In genomic region chr14:20607396-20608126, GRCm38 (mm10) we compare ENCODE assay signal across 11 mouse cellular contexts. TPM values are rescaled to one million over a fixed set of nuclear protein-coding genes. Genes with fewer than 3 reads are reported as not detected.
DNase-seq lines count a peak whose midpoint lies in the region; ATAC-seq lines count a peak whose summit lies in the region.
"Had no signal": no experiment of that assay in that cellular context is flagged by ENCODE, and none has a peak within 500 bp of the region (broad histone marks: within the 10 kb centered on the region; RNA-seq: fewer than 3 reads in every experiment).

No protein-coding gene starts in this region.

- no peaks in the 10 kb centered on the region for H3K4me1 ChIP-seq in hindbrain, embryonic 15.5 days (replicated peaks)
- H3K4me1 ChIP-seq in hindbrain, embryonic 14.5 days (replicated peaks; ENCODE audit: control insufficient read depth, insufficient read depth, low read length), result no peaks in the 10 kb centered on the region
- H3K4me1 ChIP-seq: neural tube, embryonic 13.5 days had no signal

- H3K9ac ChIP-seq in hindbrain, embryonic 15.5 days, result no peak overlapping the region
- no peak overlapping the region for H3K9ac ChIP-seq in hindbrain, embryonic 14.5 days
- H3K9ac ChIP-seq: neural tube, embryonic 13.5 days had no signal

- intact Hi-C loops in heart, postnatal 25 days (cut with DNase I), result no loop called here

- H3K27ac ChIP-seq in hindbrain, embryonic 15.5 days (replicated peaks), result 0 out of 2 replicates have a peak overlapping the region, but pooled peaks have one; percentile 11
- H3K27ac ChIP-seq in hindbrain, embryonic 14.5 days, result no peak overlapping the region
- H3K27ac ChIP-seq: neural tube, embryonic 13.5 days had no signal

- 88% methylated on average over 9 of the region's 9 CpGs for WGBS in hindbrain, embryonic 15.5 days
- WGBS in hindbrain, embryonic 14.5 days, result 88% methylated on average over 9 of the region's 9 CpGs

- H3K36me3 ChIP-seq in hindbrain, embryonic 15.5 days, result peaks cover 10% of the 10 kb centered on the region; the same call in 1 of the 2 replicates
- peaks cover 12% of the 10 kb centered on the region for H3K36me3 ChIP-seq in hindbrain, embryonic 14.5 days (replicated peaks; ENCODE audit: control insufficient read depth, insufficient read depth)
- H3K36me3 ChIP-seq: G1E had no signal

- no peaks in the 10 kb centered on the region for H3K27me3 ChIP-seq in hindbrain, embryonic 15.5 days
- no peaks in the 10 kb centered on the region for H3K27me3 ChIP-seq in hindbrain, embryonic 14.5 days (ENCODE audit: control insufficient read depth, insufficient read depth, low read length)
- H3K27me3 ChIP-seq: neural tube, embryonic 13.5 days had no signal

- ATAC-seq in hindbrain, embryonic 15.5 days (ENCODE audit: low FRiP score, low read depth), result no peak
- ATAC-seq in hindbrain, embryonic 14.5 days (ENCODE audit: low FRiP score), result no peak

- no peak overlapping the region for H3K4me3 ChIP-seq in hindbrain, embryonic 15.5 days
- no peak overlapping the region for H3K4me3 ChIP-seq in hindbrain, embryonic 14.5 days (replicated peaks; ENCODE audit: low read length)
- H3K4me3 ChIP-seq: neural tube, embryonic 13.5 days had no signal

- no peak for DNase-seq in hindbrain, embryonic 14.5 days (ENCODE audit: low spot score)
- DNase-seq in adipocyte (ENCODE audit: low spot score), result peak; percentile 74
- DNase-seq in heart, postnatal 25 days (ENCODE audit: low spot score), result peak; percentile 19
- peak; percentile 62 for DNase-seq in lung, postnatal 10 days
- no peak for DNase-seq in cerebellum, adult 9-11 months
- no peak for DNase-seq in embryo, embryonic 10.5 days (ENCODE audit: low spot score)
- DNase-seq in spleen, postnatal 14 days (ENCODE audit: low spot score in 2 of 2), result no peak

- no peak overlapping the region for H3K4me2 ChIP-seq in hindbrain, embryonic 15.5 days
- no peak overlapping the region for H3K4me2 ChIP-seq in hindbrain, embryonic 14.5 days (replicated peaks)
- H3K4me2 ChIP-seq: neural tube, embryonic 13.5 days had no signal

- H3K9me3 ChIP-seq in hindbrain, embryonic 15.5 days, result no peaks in the 10 kb centered on the region
- H3K9me3 ChIP-seq in hindbrain, embryonic 14.5 days (ENCODE audit: control insufficient read depth, low read length), result no peaks in the 10 kb centered on the region
- H3K9me3 ChIP-seq: G1E; neural tube, embryonic 13.5 days had no signal

RNA-seq across cellular contexts. Expression of gene Usp54, which starts 33.3 kb away (rescaled TPM):
- polyA plus RNA-seq in hindbrain, embryonic 15.5 days (2015; fragmentation: Nextera tagmentation; extraction: Ambion mirVana), result 10.3 and 11.2 TPM in 2 replicates
- polyA plus RNA-seq in hindbrain, embryonic 14.5 days (2014; fragmentation: Nextera tagmentation; extraction: Ambion mirVana), result 13.1 and 13.2 TPM in 2 replicates
- 10 to 100 TPM; 16.6 to 17.6 TPM for total RNA-seq in heart, postnatal 25 days (2021)

RNA-seq across cellular contexts. Expression of gene Myoz1, which starts 48.8 kb away (rescaled TPM):
- polyA plus RNA-seq in hindbrain, embryonic 15.5 days (2015; fragmentation: Nextera tagmentation; extraction: Ambion mirVana), result 0.25 TPM in 1 of 2 replicates, not detected in the other
- polyA plus RNA-seq in hindbrain, embryonic 14.5 days (2014; fragmentation: Nextera tagmentation; extraction: Ambion mirVana), result not detected in 2 replicates
- under 1 TPM; 0.39 to 0.67 TPM for total RNA-seq in heart, postnatal 25 days (2021)
- total RNA-seq: G1E; layer of hippocampus, adult 18-20 months had no signal
- polyA plus RNA-seq: G1E; neural tube, embryonic 13.5 days had no signal

Comparison
In these comparisons a context has a peak if more than half of its experiments do, and no peak if none do; other contexts are left out.
1. DNase-seq: peak in adipocyte (single experiment), heart, postnatal 25 days (single experiment) and lung, postnatal 10 days (single experiment); none in hindbrain, embryonic 14.5 days (single experiment), cerebellum, adult 9-11 months (single experiment), embryo, embryonic 10.5 days (single experiment) and spleen, postnatal 14 days (0 of 2).